Mouse (Mus musculus) layer of hippocampus, adult 18-20 months (tissue): ENCODE results near the gene Rfx2. TPM values are rescaled to one million over a fixed set of nuclear protein-coding genes. Genes with fewer than 3 reads are reported as not detected.

ENCODE experiments used
- DNase-seq, 2 experiments: peaks; one replicate each; pipeline ENCODE4 v3.0.0; 2022; ENCODE audit warnings: low spot score in 2 of 2
- long read RNA-seq: library from polyadenylated mRNA; stranded (forward); transcript quantifications from one replicate; pipeline ENCODE4 v2.0.0, GENCODE M21; 2021
- total RNA-seq, 2 experiments: library from RNA; stranded (reverse); gene quantifications; 2 replicates each; pipeline ENCODE4 v1.2.3; 2021

Gene Rfx2
- 1 to 10 TPM; 4.8 to 5.7 TPM for total RNA-seq
- long read RNA-seq, partial matches to known transcripts: 1 of 6 reads
- long read RNA-seq, other reads (novel, unspliced or antisense): 1 of 6 reads

DNA sequence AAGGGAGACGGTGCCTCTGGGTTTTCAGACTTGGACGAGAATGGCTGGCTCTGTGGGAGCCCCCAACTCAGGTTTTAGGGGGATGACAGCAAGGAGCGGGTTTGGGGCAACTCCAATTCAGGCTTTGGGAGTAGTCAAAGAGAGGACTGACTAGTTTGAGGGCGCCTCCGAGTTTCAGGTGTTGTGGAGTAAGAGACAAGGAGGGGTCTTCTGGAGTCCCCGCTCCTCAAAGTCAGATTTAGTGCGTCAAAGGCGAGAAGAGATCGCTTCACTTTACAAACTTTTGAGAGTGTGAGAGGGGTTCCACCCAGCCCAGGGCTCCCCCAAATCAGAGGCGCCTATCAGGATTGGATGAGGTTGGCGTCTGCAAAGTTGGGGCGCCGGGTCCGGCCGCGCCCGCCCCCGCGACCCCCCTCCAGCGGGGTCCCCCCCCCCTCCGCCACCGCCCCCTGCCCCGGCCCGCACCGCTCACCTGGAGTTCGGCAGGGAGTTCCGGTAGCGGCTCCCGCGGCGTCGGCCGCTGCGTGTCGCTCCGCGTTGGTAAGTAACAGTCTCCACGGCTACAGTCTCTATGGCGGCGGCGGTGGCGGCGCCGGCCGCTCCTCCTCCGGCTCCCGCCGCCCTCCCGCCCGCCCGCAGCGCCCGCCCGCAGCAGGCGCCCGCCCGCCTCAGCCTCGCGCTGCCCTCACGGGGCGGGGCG, at the start of gene Rfx2:
Gene Rfx2, minus strand, starts transcription at position 603 of the 700 bp plus-strand sequence.
- DNase-seq: peak in 1 of 2 experiments; percentile 25

DNA sequence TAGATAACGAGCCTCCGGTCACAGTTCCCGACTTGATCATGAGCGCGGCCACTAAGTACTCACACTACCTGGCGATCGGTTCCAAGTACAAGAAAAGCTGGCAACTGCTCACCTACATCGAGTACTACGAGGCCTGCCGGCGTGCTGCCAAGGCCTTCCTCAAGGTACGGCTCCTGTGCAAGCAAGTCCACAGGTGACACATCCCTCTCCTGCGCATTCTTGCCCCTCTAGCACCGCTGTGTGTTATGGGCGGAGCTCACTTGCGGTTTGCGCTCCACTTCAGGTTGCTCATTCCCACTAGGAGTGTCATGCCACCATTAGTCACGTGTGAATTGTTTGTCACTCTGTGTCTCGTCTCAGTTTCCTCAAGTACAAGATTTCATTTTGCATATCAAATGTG, 46.6 kb upstream of the Rfx2 start:
- no peak for DNase-seq

DNA sequence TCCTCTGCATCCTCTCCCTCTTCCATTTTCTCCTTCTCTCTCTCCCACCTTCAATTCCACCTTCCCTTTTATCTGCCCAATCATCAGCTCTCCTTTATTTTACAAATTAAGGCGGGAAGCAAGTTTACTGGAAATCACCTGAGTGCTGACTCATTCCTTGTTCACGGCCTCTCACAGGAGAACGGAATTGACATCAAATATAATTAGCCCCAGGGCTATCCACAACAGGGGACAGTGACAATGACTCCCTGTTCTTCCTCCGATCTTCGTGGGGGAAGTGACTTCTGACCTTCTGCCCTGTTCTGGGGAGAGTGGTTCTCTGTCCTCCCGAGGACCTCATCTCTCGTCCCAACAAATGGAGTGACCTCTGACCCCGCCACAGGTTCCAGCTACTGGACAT, 46.2 kb upstream of the Rfx2 start:
- no peak for DNase-seq

DNA sequence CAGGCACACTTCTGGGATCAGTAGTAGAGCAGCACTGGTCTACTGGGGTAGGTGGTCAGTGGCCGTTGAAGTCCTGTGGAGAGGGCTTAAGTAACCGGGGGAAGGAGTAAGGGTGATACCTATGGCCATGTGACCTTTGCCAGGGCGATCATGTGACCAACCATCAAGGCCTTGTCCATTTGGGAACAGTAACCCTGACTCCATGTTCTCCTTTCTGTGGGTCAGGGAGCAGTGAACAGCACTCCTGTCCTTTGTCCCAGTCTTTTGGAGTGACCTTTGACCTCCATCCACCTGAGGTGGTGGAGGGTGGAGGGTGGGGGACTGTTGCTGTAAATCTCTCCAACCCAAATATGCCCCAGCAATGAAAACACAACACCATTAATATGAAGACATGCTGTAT, 45.7 kb upstream of the Rfx2 start:
- no peak for DNase-seq

DNA sequence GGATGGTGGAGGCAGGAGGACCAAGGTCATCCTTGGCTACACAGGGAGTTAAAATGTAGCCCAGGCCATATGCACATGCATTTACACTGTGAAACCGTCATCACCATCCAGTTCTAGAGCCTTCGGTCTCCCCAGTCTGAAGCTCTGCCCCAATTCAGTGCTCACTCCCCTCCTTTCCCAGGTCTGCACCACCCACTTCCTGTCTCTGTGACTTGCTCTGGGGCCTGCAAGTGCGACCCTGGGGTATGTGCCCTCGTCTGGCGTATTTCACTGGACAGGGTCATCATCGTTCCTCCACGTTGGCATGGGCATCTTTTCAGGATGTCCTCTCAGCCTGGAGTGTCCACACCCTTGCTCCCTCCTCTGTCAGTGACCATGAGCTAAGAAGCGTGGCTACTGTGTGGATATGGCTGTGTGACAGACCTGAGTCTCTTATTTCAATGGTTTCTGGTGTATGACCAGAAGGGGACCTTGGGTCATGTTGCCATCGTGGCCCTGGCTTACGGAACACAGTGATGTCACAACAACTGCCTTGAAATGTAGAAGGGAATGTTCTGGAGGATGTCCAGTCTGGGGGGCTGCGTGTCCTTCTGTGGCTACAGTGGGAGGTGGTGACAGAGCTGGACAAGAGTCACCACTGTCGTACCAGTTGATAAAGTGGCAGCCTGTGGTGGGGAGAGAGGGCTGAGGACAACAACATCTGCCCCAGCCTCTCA, 44.3 kb upstream of the Rfx2 start, which contains the start of gene 1700061G19Rik:
Gene 1700061G19Rik, plus strand, starts transcription at position 542 of the 716 bp plus-strand sequence.
- DNase-seq: no peak

DNA sequence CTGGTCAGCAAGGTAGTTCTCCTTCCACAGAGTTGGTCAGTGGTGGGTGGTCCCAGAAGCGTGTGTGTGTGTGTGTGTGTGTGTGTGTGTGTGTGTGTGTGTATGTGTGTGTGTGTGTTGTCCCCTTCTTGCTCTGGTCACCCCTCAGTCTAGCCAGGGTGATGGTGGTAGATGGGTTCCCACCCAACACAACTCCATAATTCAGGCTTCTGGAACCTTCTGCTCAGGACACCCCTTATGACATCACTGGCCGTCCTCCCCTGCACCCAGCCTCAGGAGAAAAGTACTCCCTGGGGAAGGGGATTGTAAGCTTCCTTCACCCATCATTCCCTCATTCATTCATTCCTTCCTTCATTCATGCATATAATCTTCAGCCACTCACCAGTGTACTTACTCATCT, 43.4 kb upstream of the Rfx2 start, which contains the start of gene Acsbg2:
Gene Acsbg2, minus strand, starts transcription at position 211 of the 400 bp plus-strand sequence.
- no peak for DNase-seq

DNA sequence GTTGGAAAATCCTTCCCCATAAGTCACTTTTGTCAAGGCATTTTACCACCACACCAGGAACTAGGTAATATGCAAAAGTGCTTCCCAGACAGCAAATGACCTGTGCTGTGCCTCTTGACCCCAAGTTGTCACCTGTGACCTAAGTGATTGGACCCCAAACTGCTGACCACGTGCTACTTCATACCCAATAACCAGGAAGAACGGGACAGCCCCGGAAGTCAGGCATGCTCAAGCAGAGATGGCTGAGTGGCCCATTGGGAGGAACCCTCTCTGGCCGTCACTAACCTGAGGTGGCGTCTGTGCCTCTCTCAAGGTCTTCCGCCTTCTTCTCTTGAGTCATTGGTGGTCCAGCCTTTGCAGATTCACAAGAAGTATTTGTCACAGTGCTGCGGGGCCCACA, 41.7 kb upstream of the Rfx2 start:
- no peak for DNase-seq

DNA sequence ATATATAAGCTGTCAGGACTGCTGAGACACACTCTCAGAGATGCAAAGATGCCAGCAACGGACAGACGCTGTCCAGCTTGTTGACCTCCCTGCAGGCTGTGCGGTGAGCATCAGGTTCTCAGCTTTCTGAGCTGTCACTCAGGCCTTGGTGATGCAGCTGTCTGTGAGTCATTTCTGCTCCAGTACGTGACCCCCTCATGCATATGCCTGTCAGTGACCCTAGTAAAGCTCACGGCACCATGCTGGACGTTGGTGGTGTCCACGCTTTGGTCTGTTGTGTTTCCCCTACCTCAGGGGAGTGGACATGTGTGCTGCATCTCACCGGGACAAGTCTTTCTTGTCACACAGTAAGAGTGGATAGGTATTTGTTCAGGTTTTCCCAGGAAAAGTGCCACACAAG, 41.0 kb upstream of the Rfx2 start:
- no peak for DNase-seq

DNA sequence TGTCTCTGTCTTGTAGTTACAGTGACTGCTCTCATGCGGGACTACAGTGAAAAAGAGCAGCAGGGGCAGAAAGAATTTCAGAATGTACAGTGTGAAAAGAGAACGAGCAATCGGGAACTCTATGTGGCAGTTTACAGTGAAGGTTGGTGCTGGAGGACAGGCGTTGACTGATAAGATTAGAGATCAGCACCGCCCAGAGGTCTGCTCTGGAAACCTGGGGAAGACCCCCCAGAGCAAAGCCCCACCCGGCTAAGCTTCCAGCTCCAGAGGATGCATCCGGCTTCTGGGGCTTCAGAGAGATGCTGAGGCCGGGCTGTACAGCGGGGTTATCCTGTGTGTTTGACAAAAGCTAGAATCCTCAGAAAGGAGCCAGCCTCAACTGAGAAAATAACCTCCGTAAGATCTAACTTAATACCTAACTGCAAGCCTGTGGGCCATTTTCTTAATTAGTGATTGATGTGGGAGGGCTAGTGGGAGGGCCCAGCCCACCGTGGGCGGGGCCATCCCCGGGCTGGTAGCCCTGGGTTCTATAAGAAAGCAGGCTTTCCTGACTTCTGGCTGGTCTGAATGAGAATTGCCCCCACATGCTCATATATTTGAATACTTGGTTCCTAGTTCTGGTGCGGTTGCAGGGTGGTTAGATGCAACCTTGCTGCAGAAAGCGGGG, 39.6 kb upstream of the Rfx2 start:
- DNase-seq: no peak

DNA sequence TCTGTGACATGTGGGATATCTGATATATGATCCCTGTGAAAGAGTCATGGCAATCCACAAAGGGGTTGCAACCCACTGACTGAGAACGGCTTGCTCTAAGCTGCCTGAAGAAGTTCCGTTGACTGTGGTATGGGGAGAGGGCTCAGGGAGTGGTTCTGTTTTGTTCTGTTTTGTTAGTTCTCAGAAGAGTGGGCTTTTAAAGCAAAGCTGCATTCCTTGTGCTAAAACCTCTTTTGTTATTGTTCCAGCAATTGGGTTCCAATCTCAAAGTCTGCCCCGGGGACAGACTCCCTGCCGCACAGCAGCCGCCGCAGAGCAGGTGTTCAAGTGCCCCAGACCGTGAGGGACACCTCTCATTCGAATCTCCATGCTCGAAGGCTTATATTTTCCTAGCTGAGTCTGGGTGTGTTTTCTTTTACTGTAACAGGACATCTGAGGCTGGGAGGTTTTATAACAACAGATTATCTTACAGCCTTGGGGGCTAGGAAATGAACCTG, 38.7 kb upstream of the Rfx2 start:
- no peak for DNase-seq

DNA sequence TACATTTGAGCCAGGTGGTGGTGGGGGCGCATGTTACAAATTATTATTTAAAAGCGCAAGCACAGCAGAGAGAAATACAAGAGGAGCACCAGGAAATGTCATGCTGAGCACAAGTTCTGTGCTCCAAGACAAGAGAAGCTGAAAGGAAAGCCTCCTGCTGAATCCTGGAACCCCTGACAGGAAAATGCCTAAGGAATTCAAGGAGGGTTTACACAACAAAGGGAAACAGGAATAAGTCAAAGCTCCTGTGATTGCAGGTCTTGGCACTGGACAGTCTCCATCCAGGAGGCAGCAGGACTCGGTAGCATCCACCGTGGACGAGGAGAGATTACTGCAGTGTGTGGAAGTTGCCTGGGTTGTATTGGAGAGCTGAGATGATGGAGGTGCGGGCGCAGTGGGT, 35.3 kb upstream of the Rfx2 start:
- no peak for DNase-seq

DNA sequence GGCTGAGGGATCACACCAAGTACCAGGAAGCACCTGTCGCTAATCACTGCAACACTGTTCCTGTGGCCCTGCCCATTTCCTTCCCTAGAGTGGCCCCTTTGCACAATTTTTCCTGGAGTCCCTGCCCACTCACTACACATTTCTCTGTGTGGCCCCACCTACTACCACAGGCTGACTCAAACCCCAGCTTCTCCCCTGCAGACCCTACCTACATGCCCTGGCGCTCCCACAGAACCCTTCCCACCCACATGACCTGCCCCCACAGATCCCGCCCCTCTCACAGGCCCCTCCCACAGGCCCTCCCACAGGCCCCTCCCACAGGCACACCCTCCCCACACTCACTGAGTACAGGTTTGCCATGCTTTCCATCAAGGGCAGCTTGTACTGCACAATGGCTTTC, 30.4 kb upstream of the Rfx2 start:
- no peak for DNase-seq

DNA sequence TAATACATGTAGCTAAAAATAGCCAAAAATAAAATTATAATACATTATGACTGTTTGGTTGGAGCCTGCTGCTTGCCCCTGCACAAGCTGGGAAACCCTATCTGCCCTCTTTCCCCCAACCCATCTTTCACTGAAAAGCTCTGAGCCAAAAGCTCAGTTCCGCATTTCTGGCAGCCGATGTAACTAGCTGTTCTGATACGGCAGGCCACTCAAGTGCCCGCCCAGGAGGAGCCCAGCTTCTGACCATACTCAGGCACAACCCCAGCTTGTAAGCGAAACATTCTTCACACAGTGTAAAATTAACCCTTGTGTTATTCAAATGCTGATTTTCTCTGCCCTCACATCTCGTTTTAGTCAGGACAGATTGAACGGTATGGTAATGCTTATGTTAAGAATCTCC, 28.1 kb upstream of the Rfx2 start:
- DNase-seq: no peak

DNA sequence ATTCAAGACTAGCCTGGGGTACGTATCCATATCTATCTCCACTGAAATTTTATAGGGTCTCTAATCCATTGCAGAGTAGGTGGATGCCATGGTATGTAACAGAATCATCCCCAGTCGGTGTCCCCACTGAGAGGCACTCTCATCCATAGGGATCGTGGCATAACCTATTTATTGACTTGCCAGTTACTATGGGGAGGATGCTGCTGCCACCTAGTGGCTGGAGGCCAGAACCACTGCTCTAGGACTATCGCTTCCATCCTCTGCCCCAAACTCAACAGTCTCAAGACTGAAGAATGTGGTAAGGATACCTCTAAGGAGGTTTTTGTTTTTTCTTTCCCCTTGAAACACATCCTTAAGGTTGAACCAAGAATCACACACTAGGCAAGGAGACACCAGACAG, 27.4 kb upstream of the Rfx2 start:
- DNase-seq: peak; percentile 20 to 48

DNA sequence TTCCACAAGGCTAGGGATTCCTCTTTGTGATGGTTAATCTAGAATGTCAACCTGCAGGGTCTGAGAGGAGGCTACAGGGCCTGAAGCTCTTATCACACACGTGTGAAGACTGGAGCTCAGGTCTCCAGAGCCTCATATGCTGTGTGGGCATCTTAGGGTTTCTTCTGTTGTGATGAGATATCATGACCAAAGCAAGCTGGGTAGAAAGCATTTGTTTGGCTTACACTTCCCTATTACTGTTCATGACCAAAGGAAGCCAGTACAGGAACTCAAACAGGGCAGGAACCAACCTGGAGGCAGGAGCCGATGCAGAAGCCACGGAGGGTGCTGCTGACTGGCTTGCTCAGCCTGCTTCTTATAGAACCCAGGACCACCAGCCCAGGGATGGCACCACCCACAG, 24.6 kb upstream of the Rfx2 start:
- DNase-seq: no peak

DNA sequence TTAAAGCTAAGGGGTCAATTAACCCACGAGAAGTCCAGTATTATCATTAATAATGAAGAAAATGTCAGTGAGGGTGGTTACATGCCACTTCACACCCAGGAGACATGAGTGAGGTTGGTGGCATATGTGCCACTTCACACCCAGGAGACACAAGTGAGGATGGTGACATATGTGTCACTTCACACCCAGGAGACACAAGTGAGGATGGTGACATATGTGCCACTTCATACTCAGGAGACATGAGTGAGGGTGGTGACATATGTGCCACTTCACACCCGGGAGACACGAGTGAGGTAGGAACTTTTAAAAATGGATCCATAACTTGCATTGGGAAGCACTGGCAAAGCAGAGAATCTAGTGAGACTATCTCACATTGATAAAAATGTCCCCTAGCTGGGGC, 20.4 kb upstream of the Rfx2 start:
- no peak for DNase-seq

DNA sequence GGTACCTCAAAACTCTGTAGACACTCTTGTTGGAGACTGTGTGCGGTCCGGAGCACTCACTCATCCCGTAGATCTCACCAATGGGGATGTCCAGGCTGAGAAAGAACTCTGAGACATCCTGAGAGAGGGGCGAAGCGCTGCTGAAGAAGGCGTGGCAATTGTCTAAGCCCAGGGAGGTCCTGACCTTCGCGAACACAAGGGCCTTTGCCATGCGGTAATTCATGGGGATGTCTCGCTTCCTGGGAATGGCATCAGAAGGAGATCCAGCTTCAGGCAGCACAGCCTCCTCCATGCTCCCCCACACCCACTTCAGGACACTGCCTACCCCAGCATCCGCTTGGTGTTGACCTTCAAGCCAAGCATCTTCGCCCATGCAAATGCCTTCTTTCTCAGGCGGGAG, 18.9 kb upstream of the Rfx2 start:
- DNase-seq: no peak

DNA sequence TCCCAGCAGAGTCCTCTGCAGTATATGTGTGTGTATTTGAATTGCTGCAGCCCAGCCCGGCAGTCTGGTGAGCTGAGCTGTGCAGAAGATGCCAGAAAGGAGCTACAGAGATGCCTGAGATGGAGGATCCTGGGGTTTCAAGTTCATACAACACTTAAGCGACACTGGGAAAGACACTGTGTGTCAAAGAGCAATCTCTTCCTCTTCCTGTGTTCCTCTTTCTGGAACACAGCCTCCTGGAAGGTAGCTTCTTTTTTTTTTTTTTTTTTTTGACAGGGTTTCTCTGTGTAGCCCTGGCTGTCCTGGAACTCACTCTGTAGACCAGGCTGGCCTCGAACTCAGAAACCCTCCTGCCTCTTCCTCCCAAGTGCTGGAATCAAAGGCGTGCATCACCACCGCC, 18.0 kb upstream of the Rfx2 start:
- DNase-seq: no peak

DNA sequence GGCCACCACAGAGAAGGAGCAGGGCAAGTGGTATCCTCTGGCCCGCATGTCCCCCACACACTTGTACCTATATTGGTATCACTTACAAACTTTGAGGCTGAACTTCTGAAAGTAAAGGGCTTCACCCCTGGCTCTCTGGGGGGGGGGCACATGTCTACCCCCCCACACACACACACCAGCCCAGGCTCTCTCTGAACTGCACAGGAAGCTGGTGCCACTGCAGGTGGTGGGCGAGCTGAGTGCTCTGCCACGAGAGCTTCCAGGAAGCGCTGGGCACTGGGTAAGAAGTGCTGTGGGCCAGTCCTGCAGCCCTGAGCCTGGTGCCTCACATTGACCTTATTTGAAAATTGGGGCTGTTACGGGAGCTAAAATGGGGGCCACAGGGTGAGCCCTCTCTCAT, 12.9 kb upstream of the Rfx2 start:
- no peak for DNase-seq

DNA sequence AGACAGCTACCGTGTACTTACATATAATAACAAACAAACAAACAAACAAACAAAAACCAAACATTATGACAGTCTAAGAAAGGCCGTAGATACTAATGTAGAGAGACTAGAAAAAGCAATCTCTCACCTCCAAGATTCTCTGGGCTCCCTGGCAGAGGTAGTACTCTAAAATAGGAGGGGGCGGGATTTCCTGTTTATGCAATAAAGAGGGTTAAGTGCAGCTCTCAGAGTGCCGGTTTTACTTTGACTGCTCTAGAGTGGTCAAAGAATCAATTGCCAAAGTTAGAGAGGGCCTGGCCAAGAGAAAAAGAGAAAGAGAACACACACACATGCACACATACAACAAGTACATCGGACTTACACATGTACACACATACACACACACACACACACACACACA, 11.4 kb upstream of the Rfx2 start:
- no peak for DNase-seq

DNA sequence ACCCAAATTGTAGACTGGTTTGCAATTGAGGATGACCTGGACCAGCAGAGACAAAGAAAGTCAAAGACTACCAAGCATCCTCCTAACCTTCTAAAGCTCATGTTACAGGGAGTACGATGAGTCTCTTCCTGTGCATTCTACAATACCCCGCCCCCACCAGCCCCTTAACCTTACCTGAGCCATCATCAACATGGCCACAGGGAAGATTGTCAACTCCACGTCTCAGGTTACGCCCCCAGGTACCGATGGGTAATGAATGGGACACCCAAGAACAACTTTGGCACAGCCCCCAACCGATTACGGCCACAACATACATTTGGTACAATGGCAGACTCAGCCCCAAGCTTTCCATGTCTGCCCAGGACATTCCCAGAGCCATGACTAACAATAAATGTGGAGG, 9.7 kb upstream of the Rfx2 start:
- no peak for DNase-seq

DNA sequence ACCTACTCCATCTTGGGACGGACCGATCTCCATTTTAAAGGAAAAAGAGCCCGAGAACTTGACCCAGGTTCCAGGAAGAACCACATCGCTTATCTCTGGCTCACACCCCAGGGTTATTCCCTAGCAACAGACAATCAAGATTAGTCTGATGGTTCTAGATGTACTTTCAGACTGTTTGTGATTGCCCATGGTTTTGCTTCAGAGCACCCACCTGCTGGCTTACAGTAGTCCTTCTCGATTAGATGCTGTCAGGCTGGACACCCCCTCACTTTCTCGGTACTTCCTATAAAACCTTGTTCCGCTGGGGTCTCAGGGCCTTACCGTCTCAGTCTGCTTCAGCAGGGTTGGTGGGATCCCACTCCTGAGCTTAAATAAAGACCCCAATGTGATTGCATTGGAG, 5.5 kb upstream of the Rfx2 start:
- no peak for DNase-seq
